Mouse (Mus musculus) T-cell, adult 2 months (primary cell): ENCODE results near the gene Prpsap2.
A peak's percentile ranks its signal among the peaks of the same experiment; 100 is the strongest.

ENCODE experiments used
- DNase-seq: peaks from one replicate; pipeline ENCODE4 v3.0.0; 2022; ENCODE audit warnings: low spot score

Gene Prpsap2

DNA sequence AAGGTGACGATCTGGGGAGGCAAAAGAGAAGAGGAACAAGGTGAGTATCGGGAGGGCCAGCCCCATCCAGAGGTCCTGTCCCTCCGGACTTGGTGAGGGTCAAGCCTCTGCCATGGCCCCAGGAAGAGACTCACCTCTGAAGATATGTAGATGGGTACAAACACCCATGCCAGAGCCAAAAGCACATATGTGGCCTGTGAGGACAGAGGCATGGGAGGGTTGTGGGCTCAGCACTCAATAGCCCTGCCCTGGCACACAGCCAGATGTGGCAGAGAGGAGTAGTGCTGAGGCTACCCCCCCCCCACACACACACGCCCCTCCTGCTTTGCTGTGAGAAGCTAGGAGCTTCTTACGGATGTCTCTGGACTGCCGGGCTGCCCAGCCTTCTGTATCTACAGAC is 46.8 kb downstream of the Prpsap2 start:
- DNase-seq: no peak

DNA sequence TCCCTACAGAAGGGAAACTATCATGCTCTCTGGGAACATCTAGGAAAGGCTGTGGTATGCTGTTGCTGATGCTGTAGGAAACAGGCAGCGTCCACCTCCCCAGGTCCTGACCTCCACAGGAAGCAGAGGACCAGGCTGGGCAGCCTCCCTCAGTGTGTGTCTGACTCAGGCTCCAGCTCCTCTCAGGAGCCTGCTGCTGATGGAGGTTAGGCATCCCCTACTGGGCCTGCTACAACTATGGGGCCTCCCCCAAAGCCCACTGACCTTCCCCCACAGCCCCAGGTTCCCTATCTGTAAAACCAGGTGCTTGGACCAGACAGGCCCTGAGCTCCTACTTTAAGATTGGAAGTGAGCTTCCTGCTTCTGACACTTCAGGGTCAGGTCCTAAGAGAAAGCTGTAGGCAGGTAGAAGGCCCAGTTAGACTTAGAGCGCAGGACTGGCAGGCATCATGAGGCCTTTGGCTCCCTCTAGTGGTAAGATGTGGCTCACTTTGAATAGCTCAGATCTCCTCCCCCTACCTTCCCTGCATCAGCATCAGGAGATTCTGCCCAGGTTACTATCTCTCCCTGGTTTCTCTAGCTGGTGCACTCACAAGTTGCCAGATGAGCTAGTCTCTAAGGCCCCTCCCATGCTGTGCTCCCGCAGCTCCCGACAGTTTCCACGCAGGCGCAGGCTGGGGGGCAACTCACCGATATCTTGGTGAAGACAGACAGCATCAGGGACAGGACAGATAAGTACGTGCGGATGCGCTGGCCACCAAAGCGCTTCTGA is 47.4 kb downstream of the Prpsap2 start:
- peak; percentile 73 for DNase-seq

DNA sequence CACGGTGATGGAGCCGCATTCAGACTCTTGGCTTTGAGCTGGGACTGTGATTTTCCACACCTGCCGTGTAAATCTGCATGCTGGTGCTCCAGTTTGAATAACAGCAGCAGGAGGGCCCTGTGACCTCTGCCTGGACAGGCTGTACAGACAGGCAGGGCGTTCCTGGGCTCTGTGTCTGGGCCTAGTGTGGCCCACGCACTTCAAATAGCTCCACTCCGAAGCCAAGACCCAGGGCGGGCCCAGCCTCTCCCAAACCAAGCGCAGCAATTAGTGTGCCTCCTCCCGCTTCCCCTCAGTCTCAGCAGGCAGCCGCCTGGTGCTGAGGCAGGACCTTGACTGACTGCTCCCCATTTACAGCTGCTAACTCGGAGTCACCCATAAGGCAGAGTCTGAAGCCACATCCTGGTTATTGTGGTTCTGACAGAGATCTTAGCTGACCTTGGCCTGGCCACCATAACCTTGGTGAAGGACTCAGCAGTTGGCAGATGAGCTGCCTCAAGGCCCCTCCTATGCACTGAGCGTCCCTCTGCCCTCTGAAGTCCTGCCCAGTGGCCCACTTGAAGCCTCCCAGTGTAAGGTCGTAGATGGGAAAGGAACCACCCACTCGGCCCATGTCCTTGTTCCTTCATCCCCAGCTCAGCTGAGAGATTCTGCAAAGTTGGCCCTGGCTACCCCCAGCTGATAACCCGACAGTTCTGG is 48.6 kb downstream of the Prpsap2 start:
- no peak for DNase-seq

DNA sequence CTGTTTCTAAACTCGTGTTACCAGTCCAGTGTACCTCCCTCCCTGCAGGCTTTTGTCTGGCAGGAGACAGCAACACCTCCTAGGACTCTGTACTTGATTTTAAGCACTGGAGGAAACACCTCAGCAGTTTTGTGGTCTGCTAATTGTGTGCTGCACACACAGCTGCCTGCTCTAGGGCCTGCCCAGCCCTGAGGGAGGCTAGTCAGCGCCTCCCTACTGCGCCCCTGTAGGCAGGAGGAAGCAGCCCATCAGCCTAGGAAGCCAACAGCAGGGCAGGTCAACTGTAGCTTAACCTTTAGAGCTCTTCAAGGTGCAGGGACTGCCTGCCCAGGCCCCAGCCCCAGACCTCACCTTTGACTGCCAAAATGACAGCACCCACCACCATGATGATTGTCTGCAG is 53.0 kb downstream of the Prpsap2 start:
- no peak for DNase-seq

DNA sequence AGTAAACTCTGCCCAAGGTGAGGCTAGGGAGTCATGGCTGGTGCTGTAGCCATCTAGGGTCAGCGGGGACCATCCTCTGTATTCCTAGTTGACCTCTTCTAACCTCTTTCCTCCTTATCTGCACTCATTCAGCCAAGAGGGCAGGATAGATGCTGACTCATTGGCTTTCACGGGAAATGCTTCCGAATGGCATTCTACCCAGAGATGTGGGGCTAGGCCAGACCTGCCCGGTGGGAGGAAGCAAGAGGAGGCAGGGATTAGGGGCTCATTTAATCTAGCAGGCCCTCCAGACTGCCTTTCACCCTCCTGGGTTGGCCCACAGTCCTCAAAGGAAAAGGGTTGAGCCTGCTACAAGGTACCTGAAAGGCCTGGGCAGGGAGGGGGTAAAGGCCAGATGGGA is 55.7 kb downstream of the Prpsap2 start:
- no peak for DNase-seq

DNA sequence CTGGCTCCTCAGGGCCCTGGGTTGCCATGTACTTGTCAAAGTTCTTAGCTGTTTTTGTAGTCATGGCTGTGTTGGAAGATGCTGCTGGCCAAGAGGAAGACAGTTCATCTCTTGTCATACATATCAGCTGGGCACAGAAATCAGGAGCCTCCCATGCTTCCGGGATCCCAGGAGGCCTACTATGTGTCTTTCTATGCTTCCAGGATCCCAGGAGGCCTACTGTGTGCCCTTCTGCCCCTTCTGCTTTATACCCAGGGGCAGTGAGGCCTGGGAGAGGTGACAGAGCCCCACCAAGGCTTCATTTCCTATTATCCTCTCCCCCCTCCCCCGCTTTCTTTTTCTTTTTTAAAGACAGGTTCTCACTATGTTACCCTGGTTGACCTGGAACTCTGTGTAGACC is 56.3 kb downstream of the Prpsap2 start:
- no peak for DNase-seq

DNA sequence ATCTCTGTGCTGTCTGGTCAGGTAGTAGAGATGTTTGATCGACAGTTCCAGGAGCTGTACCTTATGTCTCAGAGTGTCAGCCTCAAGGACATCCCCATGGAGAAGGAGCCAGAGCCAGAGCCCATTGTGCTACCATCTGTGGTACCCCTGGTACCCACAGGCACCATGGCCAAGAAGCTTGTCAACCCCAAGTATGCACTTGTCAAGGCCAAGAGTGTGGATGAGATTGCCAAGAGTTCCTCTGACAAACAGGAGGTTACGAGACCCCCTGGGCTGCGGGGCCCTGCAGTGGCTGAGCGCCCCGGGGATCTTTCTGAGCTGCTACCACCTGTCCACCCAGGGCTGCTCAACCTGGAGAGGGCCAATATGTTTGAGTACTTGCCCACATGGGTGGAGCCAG is 59.4 kb downstream of the Prpsap2 start:
- DNase-seq: no peak

DNA sequence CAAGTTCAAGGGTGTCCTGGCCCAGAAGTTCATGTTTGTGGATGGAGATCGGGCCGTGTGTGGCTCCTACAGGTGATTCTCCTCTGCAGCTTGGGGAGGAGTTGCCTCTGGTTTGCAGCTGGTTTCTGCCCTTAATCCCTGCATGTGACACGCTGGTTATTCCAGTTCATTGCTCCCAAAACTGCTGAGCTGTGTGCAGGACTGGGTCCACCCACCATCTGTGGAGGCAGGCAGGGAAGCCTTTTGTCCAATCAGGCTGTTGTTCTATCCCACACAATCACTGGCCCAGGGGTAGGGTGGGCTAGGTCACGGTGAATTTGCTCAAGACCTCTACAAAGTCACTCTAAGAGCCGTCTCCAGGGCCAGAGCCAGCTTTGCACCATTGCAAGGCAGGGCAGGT is 60.2 kb downstream of the Prpsap2 start:
- no peak for DNase-seq

DNA sequence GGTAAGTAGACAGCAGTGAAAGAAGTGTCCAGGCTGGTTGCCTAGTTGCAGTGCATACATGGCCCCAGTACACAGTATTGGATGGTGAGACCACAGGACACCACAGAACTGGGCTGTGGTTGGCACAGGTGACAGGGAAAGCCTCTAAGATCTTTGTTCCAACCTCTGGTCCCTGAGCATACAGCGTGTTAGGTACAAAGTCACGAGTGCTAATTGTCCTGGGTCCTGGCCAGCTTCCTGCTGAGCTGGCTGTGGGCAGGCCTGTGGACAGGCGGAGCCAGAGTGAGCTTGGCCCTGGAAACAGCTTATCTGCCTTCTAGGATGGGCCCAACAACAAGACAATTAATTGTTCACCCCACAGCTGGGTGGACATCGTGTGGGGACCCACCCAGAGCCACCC is 62.0 kb downstream of the Prpsap2 start:
- no peak for DNase-seq

DNA sequence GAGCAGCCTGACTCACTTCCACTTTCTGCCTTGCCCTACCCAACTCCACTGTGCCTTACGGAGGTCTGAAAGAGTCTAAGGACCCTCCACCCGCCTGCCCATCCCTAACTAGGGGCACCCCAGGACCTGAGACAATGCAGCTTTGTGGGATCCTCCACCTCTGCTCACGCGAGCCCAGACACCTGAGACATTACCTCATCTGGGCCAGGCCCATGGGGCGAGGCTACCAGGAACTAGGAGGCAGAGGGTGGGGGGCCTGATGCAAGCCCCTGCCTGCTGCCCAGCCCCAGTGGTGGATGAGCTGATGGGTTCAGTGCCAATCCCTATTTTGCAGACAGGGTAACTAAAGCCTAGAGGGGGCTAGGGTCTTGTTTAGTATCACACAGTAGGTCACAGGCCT is 62.4 kb downstream of the Prpsap2 start:
- no peak for DNase-seq

DNA sequence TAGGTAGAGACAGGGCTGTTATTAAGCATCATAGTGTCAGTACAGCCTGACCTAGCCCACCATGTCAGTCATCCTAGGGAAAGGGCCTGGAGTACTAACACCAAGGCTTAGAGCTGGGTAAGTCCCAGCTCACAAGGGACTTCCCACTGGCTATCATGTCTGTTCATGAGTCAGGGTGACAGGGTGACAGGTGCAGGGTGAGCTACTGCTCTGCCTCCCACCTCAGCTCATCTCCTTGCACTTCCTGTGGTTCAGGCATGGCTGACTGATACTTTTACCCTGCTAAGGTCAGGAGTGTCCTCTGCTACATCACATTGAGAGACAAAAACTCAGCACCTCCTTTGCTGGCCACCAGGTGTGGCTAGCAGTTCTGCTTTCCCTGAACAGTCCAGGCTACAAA is 63.0 kb downstream of the Prpsap2 start:
- DNase-seq: no peak

DNA sequence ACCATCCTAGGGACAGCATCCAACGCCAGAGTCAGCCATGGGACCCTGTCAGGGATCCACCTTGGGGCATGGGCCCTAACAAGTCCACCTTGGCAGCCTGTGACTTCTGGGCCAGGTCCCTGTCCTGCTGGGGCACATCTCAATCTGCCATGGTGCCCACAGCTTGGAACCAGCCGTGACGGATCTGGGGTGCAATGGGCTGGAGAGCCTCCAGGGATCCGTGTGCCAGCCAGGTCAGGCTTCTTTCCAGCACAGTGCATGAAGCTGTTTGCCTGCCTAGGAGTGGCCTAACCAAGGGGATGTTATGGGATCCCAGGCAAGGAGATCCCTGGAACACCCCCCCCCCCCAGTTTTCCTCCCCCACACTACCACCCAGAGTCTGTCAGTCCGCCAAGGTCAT is 68.9 kb downstream of the Prpsap2 start:
- no peak for DNase-seq

DNA sequence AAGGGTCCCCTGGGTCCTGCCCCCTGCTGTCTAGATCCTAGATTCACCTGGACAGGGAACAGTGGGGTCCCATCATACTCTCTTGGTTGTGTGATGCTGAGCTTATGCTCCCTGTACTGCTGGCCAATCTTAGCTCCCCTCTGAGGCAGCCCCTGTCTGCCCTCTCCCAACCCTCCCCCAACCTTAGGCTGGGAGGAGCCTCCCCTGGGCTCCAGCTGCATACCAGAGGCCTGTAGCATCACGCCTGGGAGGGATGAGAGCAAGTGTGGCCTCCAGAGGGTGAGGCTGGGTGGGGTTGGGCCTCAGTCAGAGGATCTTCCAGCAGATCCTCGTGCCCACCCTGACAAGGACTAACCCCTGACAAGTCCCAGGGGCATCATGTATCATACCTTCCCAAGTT is 74.3 kb downstream of the Prpsap2 start:
- DNase-seq: no peak

DNA sequence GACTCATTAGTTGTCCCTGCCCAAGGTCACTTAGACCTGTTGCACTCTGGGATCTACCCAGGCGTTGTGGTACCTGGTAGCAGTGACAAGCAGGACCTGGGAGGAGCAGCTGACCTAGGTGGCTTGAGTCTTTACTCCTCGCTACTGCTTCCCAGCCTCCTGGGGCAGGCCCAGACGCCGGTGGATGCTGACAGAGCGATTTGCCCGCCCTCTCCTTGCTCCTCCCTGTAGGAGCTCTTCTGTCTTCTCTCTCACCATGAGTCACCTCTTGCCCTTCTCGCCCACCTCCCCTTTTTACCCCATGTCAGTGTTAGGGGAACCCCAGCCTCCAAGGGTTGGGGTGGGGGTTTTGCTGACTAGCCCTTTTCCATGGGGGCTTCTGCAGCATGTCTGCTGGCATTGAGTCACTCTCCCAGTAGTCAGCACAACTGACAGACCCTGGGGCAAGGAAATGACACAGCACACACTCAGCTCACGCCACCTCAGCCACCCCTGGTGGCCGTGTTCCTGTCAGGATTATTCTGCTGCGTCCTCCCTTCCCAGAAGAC is 74.9 kb downstream of the Prpsap2 start:
- no peak for DNase-seq

DNA sequence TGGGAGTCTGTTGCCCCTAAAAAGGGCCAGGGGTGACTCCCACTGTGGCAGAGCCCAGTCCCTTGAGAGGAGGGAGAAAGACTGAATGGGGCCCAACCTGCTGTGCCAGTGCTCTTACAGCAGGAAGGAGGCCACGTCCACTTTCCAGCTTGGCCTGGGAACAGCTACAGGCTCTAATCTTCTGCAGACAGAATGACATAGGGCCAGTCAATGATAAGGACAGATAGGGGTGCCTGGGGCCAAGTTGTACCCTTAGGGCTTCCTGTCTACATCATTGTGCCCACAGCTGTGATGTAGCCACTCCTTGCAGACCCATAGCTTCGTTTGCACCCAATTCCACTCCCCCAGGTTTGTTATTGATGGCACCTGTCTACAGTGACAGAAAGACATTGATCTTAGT is 75.7 kb downstream of the Prpsap2 start:
- no peak for DNase-seq

DNA sequence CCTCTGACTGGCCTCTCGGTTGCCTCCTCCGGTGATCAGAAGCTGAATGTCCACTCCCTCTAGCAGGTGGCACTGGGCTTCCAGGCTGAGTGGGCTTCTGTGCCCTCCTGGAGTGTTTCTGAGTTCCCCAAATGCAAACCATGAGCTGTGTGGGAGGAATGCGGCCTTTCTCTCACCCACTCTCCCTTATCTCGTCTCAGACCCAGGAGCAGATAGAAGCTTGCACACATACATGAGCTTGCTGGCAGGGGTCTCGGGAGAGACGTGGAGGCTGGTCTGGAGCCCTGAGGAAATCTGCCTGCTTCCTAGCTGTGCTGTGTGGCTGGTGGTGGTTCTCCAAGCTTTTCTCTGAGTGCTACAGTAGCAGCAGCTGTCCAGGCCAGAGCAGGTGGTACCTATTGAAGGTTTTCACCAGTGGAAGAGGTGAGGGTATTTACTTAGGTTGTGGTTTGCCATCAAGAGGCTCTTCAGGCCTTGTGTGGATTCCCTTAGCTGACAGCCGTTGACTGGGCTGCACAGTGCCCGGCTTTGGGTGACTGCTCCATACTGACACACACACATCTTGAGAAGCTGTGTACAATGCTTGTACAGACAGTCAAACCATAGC is 76.7 kb downstream of the Prpsap2 start:
- no peak for DNase-seq

DNA sequence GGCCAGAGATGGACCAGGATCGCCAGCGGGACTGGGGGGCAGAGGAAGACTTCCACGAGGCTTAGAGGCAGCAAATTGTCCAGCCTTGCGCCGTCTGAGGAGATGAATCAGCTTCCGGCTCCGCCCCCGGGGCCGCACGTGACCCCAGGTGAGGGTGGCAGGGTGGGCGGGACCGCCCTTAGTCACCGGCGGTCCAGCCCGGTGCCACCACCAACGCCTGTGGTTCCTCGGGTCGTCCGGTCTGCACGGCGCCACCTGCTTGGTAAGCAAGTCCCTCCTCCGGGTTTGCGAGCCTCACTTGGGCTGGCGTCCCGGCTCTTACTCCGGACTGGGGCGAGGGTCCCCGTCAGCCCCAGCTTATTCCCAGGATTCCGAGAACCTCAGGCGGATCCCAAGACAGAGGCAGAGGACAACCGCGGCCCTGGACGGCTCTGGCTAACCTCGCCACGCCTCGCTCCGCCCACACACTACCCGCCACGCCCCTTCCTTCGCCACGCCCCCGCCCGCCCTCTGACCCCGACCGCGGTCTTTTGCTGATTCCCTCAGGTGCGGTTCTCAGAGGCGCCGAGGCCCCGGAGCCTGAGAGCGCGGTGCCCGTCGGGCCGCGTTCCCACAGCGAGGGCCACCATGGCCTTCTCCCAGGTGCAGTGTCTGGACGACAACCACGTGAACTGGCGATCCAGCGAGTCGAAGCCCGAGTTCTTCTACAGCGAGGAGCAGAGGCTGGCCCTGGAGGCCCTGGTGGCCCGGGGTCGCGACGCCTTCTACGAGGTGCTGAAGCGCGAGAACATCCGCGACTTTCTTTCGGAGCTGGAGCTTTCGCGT is 77.8 kb downstream of the Prpsap2 start, which contains the start of gene Fam83g:
TSS of gene Fam83g (plus strand) at position 185 of the 825 bp plus-strand sequence.
- DNase-seq: peak; percentile 54
